Mouse (Mus musculus) heart, postnatal 0 days (tissue): Measurements from ENCODE around the gene Kif2a. TPM values are rescaled to one million over a fixed set of nuclear protein-coding genes. Genes with fewer than 3 reads are reported as not detected.

Experiments
- ATAC-seq: fragments of 200-750 bp; cut with Nextera tagmentation; 2 replicates; pipeline ENCODE4 v1.8.0; 2017; ENCODE audit warnings: low read depth, moderate number of reproducible peaks, moderate library complexity; ENCODE audit not compliant: insufficient read depth
- DNase-seq: peaks from one replicate; pipeline ENCODE4 v3.0.0-alpha.2; 2016; ENCODE audit warnings: low spot score
- H3K27ac ChIP-seq: fragments of 300-500 bp; sonication (generic); 2 replicates; pipeline ENCODE4 v1.5.1; 2014; ENCODE audit warnings: low read depth, mild to moderate bottlenecking
- H3K27me3 ChIP-seq: fragments of 300-500 bp; sonication (generic); 2 replicates; pipeline ENCODE4 v1.6.1; 2014; ENCODE audit warnings: low read length, mixed read lengths; ENCODE audit not compliant: control insufficient read depth, insufficient read depth
- H3K36me3 ChIP-seq: fragments of 300-500 bp; sonication (generic); replicated peaks from 2 replicates; pipeline ENCODE4 v1.6.1; 2014; ENCODE audit warnings: low read length, mixed read lengths; ENCODE audit not compliant: control insufficient read depth, insufficient read depth
- H3K4me1 ChIP-seq: fragments of 300-500 bp; sonication (generic); 2 replicates; pipeline ENCODE4 v1.6.1; 2014; ENCODE audit warnings: antibody characterized with exemption; ENCODE audit not compliant: control insufficient read depth, insufficient read depth
- H3K4me2 ChIP-seq: fragments of 300-500 bp; sonication (generic); 2 replicates; pipeline ENCODE4 v1.6.1; 2014; ENCODE audit warnings: low read depth, mild to moderate bottlenecking, low read length, moderate library complexity
- H3K4me3 ChIP-seq: fragments of 300-500 bp; sonication (generic); 2 replicates; pipeline ENCODE4 v1.5.1; 2014; ENCODE audit warnings: low read depth, low read length
- H3K9ac ChIP-seq: fragments of 300-500 bp; sonication (generic); replicated peaks from 2 replicates; pipeline ENCODE4 v1.6.1; 2014; ENCODE audit warnings: low read depth, low read length, mixed read lengths
- H3K9me3 ChIP-seq: fragments of 300-500 bp; sonication (generic); replicated peaks from 2 replicates; pipeline ENCODE4 v1.6.1; 2016; ENCODE audit warnings: low read length; ENCODE audit not compliant: control insufficient read depth
- CTCF ChIP-seq: IDR thresholded peaks from 2 replicates; pipeline ENCODE4 v1.5.1; 2016; ENCODE audit warnings: antibody characterized with exemption, control low read depth, low read depth
- EP300 ChIP-seq: IDR thresholded peaks from 2 replicates; pipeline ENCODE4 v1.6.1; 2016; ENCODE audit warnings: antibody characterized with exemption, low read depth
- WGBS: fragments of 180-500 bp; shearing (Covaris S2); extraction: QIAGEN DNeasy Blood & Tissue Kit; methylation state at CpG from one replicate; pipeline ENCODE4 v1.1.7; 2014; 5-methylcytosine and 5-hydroxymethylcytosine counted together
- polyA plus RNA-seq: library from polyadenylated mRNA; unstranded; fragments of >200 nt; fragmentation: Nextera tagmentation; extraction: Ambion mirVana; gene quantifications from 2 replicates; pipeline ENCODE4 v1.2.1, GENCODE M21; 2015
- total RNA-seq: library from RNA; depleted of rRNA; stranded (reverse); fragments of >200 nt; gene quantifications from 2 replicates; pipeline ENCODE4 v1.2.3, GENCODE M21; 2014; ENCODE audit warnings: low replicate concordance

Kif2a gene
- total and polyA plus RNA-seq, 2 experiments from 2014 or later: 6.5 to 11.7 TPM

DNA sequence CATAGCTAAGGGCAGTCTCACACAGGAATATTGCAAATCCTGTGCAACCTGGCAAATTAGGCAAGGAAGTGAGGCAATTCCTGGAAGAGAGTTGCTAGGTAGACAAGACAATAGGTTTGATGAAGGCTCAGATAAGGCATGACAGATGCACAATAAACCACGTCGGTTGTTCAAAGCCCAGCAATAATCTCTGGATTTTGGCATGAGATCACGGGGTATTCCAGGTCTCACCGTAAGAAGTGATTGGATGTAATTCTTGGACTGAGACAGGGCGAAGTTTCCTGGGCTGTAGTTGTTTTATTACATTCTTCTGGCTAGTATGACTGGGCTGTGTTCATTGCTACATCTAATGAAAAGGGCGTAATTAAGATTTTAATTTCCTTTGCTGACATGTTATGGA is 20.6 kb upstream of the Kif2a start:
- ATAC-seq (no peak), DNase-seq (no peak)
- WGBS: 63% methylated on average over 6 of the region's 6 CpGs
- H3K36me3 ChIP-seq: no peaks in the 10 kb centered on the region
- peaks cover 11% of the 10 kb centered on the region; the same call in 1 of the 2 replicates for H3K4me1 ChIP-seq
- H3K9me3 ChIP-seq: peaks cover 4% of the 10 kb centered on the region; the same call in 1 of the 2 replicates
- no peaks in the 10 kb centered on the region for H3K27me3 ChIP-seq
- H3K4me3 ChIP-seq: no peak overlapping the region
- H3K27ac ChIP-seq: no peak overlapping the region
- no peak overlapping the region for H3K9ac ChIP-seq
- no peak overlapping the region for H3K4me2 ChIP-seq
- TF ChIP-seq CTCF (no peak), EP300 (no peak)

DNA sequence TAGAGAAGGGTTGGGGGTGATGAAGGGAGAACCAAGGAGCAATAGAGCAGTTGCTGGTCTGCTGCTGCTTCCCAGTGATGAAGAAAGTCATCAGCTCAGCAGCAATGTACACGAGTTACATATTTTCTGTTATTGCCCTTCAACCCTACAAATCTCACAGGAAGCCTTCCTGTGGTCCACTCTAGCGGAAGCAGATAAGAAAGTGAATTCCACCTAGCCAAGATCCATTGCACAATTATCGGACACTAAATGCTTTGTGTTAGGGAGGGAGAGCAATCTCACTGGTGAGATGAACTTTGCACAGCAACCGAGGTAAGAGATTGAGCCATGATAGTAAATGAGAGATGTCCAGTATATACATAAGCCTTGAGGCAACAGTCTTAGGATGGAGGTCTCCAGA is 17.6 kb upstream of the Kif2a start:
- Histone ChIP-seq H3K9me3 (no peaks in the 10 kb centered on the region), H3K4me3 (no peak overlapping the region), H3K4me2 (no peak overlapping the region), H3K27ac (no peak overlapping the region), H3K27me3 (no peaks in the 10 kb centered on the region), H3K4me1 (peaks cover 20% of the 10 kb centered on the region; the same call in 1 of the 2 replicates), H3K9ac (no peak overlapping the region), H3K36me3 (no peaks in the 10 kb centered on the region)
- TF ChIP-seq CTCF (no peak), EP300 (no peak)
- no peak for ATAC-seq
- no peak for DNase-seq
- 41% methylated on average over 4 of the region's 4 CpGs for WGBS

DNA sequence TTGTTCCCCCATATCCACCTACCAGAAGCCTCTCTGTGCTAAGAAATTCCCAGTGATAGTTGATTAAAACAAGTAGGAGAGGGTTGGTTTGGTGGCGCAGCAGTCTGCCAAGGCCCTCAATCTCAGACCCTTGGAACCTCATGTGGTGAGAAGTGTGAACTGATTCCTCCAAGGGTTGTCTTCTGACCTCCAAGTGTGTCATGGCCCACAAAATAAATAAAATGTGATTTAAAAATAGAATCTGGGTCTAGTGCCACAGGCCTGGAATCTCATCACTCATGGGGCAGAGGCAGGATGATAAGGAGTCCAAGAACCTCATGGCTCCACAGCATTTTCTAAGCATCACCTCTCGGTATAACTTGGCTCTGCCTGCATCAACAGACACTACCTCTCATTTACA is 16.4 kb upstream of the Kif2a start:
- Histone ChIP-seq H3K4me3 (no peak overlapping the region), H3K27ac (no peak overlapping the region), H3K9me3 (no peaks in the 10 kb centered on the region), H3K27me3 (no peaks in the 10 kb centered on the region), H3K4me2 (no peak overlapping the region), H3K4me1 (peaks cover 15% of the 10 kb centered on the region; the same call in 1 of the 2 replicates), H3K36me3 (no peaks in the 10 kb centered on the region), H3K9ac (no peak overlapping the region)
- 36% methylated on average over 2 of the region's 2 CpGs for WGBS
- TF ChIP-seq CTCF (no peak), EP300 (0 out of 2 replicates have a peak, but pooled peaks have one; percentile 29)
- ATAC-seq: peak; percentile 47
- DNase-seq: peak; percentile 64

DNA sequence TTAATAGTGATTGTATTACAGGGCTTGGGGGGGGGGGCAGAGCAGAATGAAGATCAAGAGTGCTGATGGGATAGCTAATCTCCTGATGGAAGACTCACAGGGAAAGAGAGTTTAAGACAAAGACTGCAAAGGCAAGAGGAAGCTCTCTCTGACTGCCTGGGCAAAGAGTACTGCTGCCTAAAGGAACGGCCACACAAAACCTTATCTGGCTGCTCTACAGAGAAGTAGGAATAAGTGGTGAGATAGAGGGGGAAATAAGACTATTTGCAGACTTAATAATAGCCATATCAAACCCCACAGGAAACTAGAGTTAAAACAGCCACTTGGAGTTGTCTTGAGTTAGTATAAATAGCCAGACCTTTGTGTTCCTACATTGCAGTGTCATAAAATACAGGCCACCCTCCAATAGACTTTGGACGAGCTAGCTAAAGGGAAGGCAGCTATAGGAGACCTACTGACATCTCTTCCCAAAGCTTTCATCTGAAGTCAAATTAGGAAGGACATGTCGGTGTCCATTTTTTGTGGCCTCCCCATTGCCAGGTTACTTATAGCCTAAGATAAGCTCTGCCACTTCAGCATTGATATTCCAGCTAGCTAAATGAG is 13.7 kb upstream of the Kif2a start:
- DNase-seq (no peak), ATAC-seq (no peak)
- no peaks in the 10 kb centered on the region for H3K36me3 ChIP-seq
- H3K4me3 ChIP-seq: no peak overlapping the region
- H3K4me2 ChIP-seq: no peak overlapping the region
- H3K9me3 ChIP-seq: no peaks in the 10 kb centered on the region
- H3K4me1 ChIP-seq: peaks cover 15% of the 10 kb centered on the region; the same call in 1 of the 2 replicates
- WGBS: 36% methylated on average over 3 of the region's 3 CpGs
- H3K27me3 ChIP-seq: no peaks in the 10 kb centered on the region
- no peak overlapping the region for H3K27ac ChIP-seq
- no peak overlapping the region for H3K9ac ChIP-seq
- TF ChIP-seq CTCF (no peak), EP300 (no peak)

- WGBS: 78% methylated on average over 4 of the region's 4 CpGs
- no peak overlapping the region for H3K4me3 ChIP-seq
- H3K36me3 ChIP-seq: no peaks in the 10 kb centered on the region
- H3K9me3 ChIP-seq: no peaks in the 10 kb centered on the region
- DNase-seq (no peak), ATAC-seq (no peak)
- H3K27ac ChIP-seq: no peak overlapping the region
- no peak overlapping the region for H3K4me2 ChIP-seq
- H3K9ac ChIP-seq: no peak overlapping the region
- H3K27me3 ChIP-seq: no peaks in the 10 kb centered on the region
- H3K4me1 ChIP-seq: peaks cover 15% of the 10 kb centered on the region; the same call in 1 of the 2 replicates
- TF ChIP-seq CTCF: no peak
- TF ChIP-seq EP300: no peak
Observed at GRCm38 (mm10) chr13:107035078-107035477, 13.2 kb upstream of the Kif2a start.
